Mouse (Mus musculus) liver (tissue): ENCODE results near the gene Tmem254c.
"Not testable (repeated sequence)": the region's sequence is repeated elsewhere in the genome, so short reads cannot be mapped to it uniquely, and the experiment has no call there.

Experiments
- DNase-seq: peaks from one replicate; pipeline ENCODE4 v3.0.0-alpha.2; 2020; ENCODE audit warnings: mixed read lengths

The Tmem254c gene

GRCm38 (mm10) chr14:26067325-26067633 lies at the start of gene Tmem254c:
Gene Tmem254c (minus strand): TSS chr14:26067355.
- not testable (repeated sequence) for DNase-seq

- not testable (repeated sequence) for DNase-seq
Observed at GRCm38 (mm10) chr14:26097622-26098021, 30.5 kb upstream of the Tmem254c start.

DNA sequence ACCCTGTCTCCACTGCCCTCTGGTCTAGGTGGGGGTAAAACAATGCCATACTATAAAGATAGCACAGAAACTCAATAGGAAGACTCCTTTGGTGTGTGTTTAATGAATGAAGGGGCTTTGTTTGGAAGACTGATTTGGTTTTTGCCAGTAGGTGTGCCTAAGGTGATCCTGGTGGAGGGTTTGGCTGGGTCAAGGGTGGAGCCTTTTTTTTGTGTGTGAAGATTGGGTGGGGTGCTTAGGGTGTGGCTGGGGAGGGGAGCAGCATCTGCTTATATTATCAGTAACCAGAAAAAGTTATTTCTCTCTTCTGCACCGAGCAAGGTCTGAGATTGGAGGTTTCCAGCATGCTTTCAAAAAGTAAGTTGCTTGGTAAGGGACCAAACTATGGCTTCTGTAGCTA lies 14.8 kb upstream of the Tmem254c start, which contains the start of gene Cphx3:
TSS of gene Cphx3 (plus strand) at position 301 of the 400 bp plus-strand sequence.
- not testable (repeated sequence) for DNase-seq

DNA sequence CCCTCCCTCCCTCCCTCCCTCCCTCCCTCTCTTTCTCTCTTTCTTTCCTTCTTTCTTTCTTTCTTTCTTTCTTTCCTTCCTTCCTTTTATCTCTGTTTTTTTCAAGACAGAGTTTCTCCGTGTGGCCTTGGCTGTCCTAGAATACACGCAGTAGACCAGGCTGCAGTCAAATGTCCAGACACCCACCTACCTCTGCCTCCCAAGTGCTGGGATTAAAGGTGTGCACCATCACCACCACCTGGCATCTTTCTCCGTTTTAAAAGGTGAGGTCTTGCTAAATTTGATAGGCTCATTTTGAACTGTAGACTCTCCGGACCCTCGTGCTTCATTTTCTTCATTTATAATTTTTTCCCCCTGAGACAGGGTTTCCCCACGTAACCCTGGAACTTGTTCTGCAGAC lies 14.1 kb upstream of the Tmem254c start, which contains the start of gene Cphx2:
TSS of gene Cphx2 (plus strand) at position 301 of the 400 bp plus-strand sequence.
- DNase-seq: not testable (repeated sequence)

DNA sequence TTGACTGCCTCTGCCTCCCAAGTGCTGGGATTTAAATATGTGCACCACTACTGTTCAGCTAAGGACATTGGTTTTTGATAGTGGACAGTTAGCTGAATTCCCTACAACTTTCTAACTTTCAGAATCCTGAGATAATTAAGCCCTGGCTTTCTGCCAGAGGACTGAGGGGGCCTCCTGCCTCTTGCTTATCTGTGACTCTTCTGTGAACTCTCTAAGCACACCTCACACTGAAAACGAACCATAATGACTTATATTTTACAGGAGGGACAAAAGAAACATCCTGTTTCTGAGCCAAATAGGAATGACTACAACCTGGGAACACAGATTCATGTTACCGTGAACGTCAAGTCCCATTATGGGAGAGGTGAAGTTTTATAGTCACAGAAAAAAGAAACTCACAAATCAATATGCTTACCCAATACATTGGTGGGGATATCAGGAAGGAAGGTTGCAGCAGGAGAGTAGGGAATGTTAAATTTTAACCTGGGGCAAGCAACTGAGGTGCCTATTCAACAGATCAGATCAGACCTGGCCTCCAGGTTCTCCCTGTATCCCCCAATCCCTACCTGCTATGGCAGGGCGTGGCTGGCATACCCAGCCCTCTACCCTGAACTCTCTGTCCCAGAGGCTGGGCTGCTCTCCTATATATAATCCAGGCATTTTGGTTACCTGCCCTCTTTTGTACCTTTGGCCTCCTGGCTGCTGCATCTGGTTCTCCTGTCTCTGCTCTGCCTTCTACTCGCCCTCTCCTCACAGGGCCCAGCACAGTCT lies 9.7 kb upstream of the Tmem254c start:
- DNase-seq: not testable (repeated sequence)

DNA sequence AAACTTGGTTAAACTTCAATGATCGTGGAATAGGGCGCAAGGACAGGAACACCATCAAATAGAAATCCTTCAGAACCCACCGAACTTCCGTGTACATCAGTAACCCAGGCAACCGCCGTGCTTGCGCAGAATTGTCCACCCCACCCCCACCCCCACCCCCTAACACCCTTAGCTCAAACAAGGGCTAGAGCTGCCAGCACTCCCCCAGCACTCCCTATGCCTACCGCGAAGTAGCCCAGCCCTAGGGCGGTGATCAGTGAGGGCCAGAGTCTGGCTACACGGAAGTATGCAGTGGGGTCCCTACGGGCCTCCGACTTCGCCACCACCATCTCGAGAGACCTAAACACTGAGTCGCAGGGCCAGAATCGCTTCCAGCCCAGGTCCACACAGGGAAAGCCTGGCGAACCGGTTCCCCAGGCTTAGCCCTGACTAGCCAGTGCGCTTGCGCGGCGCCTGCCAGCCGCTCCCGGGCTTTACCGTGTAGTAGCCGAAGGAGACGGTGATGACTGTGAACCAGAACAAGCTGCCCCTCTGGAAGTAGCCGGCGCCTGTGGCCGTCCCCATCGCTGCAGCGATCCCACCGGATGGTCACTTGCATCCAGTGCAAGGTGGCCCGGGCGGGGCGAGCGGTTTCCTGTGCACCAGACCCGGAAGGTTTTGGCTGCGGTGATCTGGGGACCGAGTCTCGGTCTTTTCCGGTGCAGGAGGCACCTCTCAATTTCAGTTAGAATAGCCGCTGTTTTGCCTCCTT lies 406 bp downstream of the Tmem254c start:
- DNase-seq: not testable (repeated sequence)

- not testable (repeated sequence) for DNase-seq
Observed at GRCm38 (mm10) chr14:26059362-26059761, 7.8 kb downstream of the Tmem254c start.

DNA sequence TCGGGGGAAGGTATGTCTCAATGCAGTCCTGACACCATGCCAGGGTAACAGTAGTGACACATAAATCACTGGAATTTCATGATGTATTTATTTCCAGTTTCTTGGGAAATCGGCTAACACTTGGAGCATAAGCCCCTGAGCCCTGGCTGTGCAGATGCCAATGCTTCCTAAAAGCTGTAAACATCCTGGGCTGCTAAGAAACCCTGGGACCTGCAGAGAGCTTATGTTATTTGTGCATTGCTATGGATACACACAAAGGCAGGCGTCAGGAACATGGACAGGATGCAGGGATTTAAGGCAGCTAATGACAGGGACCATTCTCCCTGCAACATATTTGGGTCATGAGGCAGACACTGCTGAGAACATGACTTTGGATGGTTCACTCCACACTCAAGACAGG lies 9.0 kb downstream of the Tmem254c start:
- not testable (repeated sequence) for DNase-seq

DNA sequence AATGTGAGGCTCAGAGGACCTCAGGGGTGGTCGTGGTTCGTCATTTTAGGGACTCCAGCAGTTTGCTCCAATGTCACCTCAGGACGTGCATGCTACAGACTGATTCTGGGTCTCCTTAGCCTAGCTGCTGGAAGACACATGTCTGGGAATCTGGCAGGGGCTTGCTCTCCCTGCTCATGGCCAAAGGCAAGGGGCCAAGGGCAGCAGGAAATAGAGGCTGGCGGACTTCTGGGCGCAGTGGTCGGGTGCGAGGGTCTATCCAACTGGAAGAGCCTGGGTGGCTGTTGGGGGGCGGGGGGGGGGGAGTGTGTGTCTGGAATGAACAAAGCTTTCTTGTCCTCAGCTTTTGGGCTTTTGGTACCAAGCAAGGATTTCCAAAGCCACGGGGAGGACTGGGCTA lies 18.4 kb downstream of the Tmem254c start:
- DNase-seq: not testable (repeated sequence)

- DNase-seq: not testable (repeated sequence)
Observed at GRCm38 (mm10) chr14:26047026-26047425, 20.1 kb downstream of the Tmem254c start.

DNA sequence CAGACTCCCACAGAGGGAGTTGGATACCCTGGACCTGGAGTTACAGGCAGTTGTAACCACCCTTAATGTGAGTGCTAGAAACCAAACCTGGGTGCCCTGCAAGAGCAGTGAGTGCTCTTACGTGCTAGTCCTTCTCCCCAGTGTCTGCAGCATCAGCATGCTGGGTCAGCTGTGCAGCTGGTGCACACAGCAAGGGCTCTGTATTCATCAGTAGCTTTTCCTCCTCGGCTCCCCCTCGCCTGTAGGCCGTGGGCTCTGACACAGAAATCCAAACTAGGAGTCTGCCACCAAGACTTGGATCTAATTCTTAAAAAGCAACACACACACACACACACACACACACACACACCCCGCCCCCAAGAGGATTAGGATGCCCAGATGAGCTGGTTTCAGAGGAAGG lies 22.1 kb downstream of the Tmem254c start:
- not testable (repeated sequence) for DNase-seq

GRCm38 (mm10) chr14:26042611-26043010 lies 24.5 kb downstream of the Tmem254c start, which contains the start of gene Gm9780:
Gene Gm9780 (minus strand): TSS chr14:26042711.
- not testable (repeated sequence) for DNase-seq

DNA sequence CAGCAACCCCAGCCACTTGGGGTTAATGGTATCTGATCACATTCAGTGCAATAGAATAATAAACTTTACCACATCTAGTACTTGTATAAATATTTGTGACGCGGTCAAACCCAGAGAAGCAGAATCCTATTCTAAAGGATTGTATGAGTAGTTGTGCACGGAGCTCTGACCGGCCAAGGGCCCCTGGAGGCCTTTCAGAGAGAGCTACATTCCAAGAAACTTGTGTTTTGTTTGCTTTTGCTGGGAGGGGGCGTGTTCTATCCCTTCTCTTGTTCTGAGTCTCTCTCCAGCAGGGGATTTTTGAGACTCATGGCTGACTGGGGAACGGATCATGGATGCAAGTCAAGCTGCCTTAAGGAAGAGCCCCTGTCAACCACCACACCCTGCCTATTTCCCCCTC lies 31.7 kb downstream of the Tmem254c start:
- not testable (repeated sequence) for DNase-seq

DNA sequence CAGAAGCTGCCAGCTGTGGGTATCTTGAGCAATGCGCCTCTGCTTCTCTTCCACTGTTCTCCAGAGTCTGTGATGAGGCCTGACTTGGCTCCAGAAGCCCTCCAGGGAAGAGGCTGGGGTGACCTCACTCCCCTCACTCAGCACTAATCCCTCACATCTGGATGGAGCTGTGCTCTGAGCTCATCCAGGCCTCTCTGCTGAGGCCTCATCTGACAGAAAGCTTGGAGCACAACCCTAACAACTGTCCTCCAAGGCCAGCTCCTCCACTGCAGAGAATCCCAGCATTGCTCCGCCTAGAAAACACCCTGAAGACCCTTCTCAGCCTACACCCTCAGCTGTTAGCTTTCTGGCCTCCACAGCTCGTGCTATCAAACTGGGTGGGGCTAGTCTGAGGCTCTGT lies 32.8 kb downstream of the Tmem254c start:
- DNase-seq: not testable (repeated sequence)

GRCm38 (mm10) chr14:26025653-26026052 lies 41.5 kb downstream of the Tmem254c start:
- not testable (repeated sequence) for DNase-seq

DNA sequence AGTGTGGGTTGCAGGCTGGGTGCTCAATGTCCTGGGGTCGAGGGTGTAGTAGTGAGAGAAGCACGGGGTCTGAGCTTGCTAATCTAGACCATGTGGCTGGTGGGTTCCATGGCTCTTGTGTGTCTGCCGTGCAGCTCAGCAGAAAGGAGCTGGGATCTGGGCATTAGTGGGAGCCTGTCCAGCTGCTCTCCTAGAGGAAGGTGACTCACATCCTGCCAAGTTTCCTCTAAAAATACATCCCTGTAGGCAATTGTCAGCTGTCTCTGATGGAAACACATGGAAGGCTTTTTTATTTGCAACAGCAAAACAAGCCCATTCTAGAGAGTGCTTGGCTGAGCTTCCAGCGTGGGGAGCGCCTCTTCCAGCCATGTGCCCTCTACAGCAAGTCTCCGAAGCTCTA lies 44.3 kb downstream of the Tmem254c start:
- DNase-seq: not testable (repeated sequence)

GRCm38 (mm10) chr14:26021555-26021954 lies 45.6 kb downstream of the Tmem254c start:
- DNase-seq: not testable (repeated sequence)

DNA sequence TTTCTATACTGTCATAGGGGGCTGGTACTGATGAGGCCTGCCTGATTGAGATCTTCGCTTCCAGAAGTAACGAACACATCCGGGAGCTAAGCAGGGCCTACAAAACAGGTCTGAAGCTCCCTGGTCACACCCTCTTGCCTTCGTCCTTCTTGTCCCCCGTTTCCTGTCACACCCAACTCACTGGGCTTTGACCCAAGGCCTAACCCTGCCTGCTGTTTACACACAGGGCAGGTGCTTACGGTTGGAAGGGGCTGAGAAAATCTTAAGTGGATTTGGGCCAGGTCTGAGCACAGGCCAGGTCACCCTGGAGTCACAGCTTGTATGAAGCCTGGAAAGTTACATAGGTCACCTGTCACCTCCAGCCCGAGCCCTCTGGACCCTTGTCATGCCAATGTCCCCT lies 50.7 kb downstream of the Tmem254c start:
- DNase-seq: not testable (repeated sequence)
